Mouse (Mus musculus): ENCODE data around the gene Ssc5d. TPM values are rescaled to one million over a fixed set of nuclear protein-coding genes. Genes with fewer than 3 reads are reported as not detected.

Ssc5d gene
- total RNA-seq, 2 experiments from 2014 or later = 2.6 to 3.3 TPM

- DNase-seq (ENCODE audit: low spot score in 2 of 2) = no peak
Measured at GRCm38 (mm10) chr7:4919096-4919495, 6.5 kb upstream of the Ssc5d start.

- no peak for DNase-seq (ENCODE audit: low spot score in 2 of 2)
Measured at GRCm38 (mm10) chr7:4919971-4920370, 5.6 kb upstream of the Ssc5d start.

- DNase-seq (ENCODE audit: low spot score in 2 of 2) = no peak
Measured at GRCm38 (mm10) chr7:4920496-4920895, 5.1 kb upstream of the Ssc5d start.

GRCm38 (mm10) chr7:4920976-4921823 is 4.4 kb upstream of the Ssc5d start:
- DNase-seq (ENCODE audit: low spot score in 2 of 2) = no peak

- no peak for DNase-seq (ENCODE audit: low spot score in 2 of 2)
Measured at GRCm38 (mm10) chr7:4921824-4922482, 3.6 kb upstream of the Ssc5d start, which contains the start of gene Nat14. Gene Nat14 (plus strand): TSS chr7:4922028.

- peak; percentile 81 to 88 for DNase-seq (ENCODE audit: low spot score in 2 of 2)
Measured at GRCm38 (mm10) chr7:4922508-4922907, 3.1 kb upstream of the Ssc5d start.

GRCm38 (mm10) chr7:4922931-4923565 is 2.5 kb upstream of the Ssc5d start:
- peak in 1 of 2 experiments; percentile 73 for DNase-seq (ENCODE audit: low spot score in 2 of 2)

- DNase-seq (ENCODE audit: low spot score in 2 of 2) = peak in 1 of 2 experiments; percentile 68
Measured at GRCm38 (mm10) chr7:4923586-4924364, 1.8 kb upstream of the Ssc5d start.

- no peak for DNase-seq (ENCODE audit: low spot score in 2 of 2)
Measured at GRCm38 (mm10) chr7:4924483-4924882, 1.1 kb upstream of the Ssc5d start.

- DNase-seq (ENCODE audit: low spot score in 2 of 2) = no peak
Measured at GRCm38 (mm10) chr7:4924891-4925301, 689 bp upstream of the Ssc5d start.

GRCm38 (mm10) chr7:4926849-4927248 is 1.3 kb downstream of the Ssc5d start:
- no peak for DNase-seq (ENCODE audit: low spot score in 2 of 2)

GRCm38 (mm10) chr7:4927711-4928110 is 2.1 kb downstream of the Ssc5d start:
- no peak for DNase-seq (ENCODE audit: low spot score in 2 of 2)

- DNase-seq (ENCODE audit: low spot score in 2 of 2) = no peak
Measured at GRCm38 (mm10) chr7:4928323-4928722, 2.7 kb downstream of the Ssc5d start.

- DNase-seq (ENCODE audit: low spot score in 2 of 2) = no peak
Measured at GRCm38 (mm10) chr7:4933103-4933502, 7.5 kb downstream of the Ssc5d start.

- no peak for DNase-seq (ENCODE audit: low spot score in 2 of 2)
Measured at GRCm38 (mm10) chr7:4934160-4934914, 8.8 kb downstream of the Ssc5d start.

- DNase-seq (ENCODE audit: low spot score in 2 of 2) = no peak
Measured at GRCm38 (mm10) chr7:4936832-4937231, 11.2 kb downstream of the Ssc5d start.

- no peak for DNase-seq (ENCODE audit: low spot score in 2 of 2)
Measured at GRCm38 (mm10) chr7:4937392-4937791, 11.8 kb downstream of the Ssc5d start.

GRCm38 (mm10) chr7:4938456-4938855 is 12.9 kb downstream of the Ssc5d start:
- peak; percentile 60 to 73 for DNase-seq (ENCODE audit: low spot score in 2 of 2)

- peak; percentile 69 to 88 for DNase-seq (ENCODE audit: low spot score in 2 of 2)
Measured at GRCm38 (mm10) chr7:4940068-4940479, 14.5 kb downstream of the Ssc5d start.

GRCm38 (mm10) chr7:4942673-4943072 is 17.1 kb downstream of the Ssc5d start:
- no peak for DNase-seq (ENCODE audit: low spot score in 2 of 2)

Measured in left cerebral cortex, adult 18-20 months (tissue).